Mouse (Mus musculus): Measurements from ENCODE around the gene Gm10964. TPM values are rescaled to one million over a fixed set of nuclear protein-coding genes. Genes with fewer than 3 reads are reported as not detected.

Gm10964 gene
- total and polyA plus RNA-seq, 2 experiments from 2014 or later: not detected

DNA sequence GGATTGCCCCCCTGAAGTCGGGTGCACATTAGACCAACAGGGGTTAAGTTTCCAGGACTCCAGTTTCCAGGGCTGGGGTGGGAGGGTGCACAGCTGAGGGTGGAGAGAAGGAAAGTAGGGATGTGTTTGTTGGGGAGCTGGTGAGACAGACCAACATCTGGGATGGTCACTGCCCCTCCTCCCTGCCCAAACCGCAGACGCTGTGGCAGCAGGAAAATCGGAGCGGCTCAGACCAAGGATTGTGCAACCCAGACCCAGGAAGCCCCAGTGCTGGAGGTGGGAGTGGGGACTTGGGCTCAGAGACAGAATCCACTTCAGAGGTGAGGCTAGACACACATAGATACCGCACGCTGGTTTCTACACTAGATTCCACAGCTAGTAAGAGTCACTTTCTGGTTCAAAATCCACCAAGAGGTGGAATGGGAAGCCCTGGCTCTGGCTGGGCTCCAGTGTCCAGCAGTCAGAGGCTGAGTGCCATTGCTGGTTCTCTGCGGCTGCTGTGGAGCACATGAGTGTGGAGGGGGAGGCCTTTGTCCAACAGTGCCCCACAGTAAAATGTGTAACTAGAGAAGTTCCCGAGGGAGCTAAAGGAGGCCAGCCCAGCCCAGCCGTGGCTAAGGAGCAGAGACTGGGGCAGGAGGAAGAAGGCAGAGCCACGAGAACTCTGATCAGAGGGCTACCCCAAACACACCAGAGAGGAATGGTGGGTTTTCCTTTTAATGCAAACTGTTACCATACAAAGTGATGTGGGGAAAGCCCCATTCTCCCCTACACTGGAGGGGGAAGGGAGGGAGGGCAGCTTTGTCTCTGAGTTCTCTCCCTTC lies 4.3 kb upstream of the Gm10964 start:
- no peaks in the 10 kb centered on the region for H3K27me3 ChIP-seq (ENCODE audit: insufficient read depth, low read length)
- peak; percentile 54 for DNase-seq (ENCODE audit: low spot score)
- H3K27ac ChIP-seq: peak overlapping the region; percentile 32; the same call in 1 of the 2 replicates
- H3K4me1 ChIP-seq (ENCODE audit: insufficient read depth, low read length): peaks cover 35% of the 10 kb centered on the region
- H3K9ac ChIP-seq (replicated peaks; ENCODE audit: low read length): no peak overlapping the region; the same call in 1 of the 2 replicates
- H3K36me3 ChIP-seq (ENCODE audit: insufficient read depth, low read length): no peaks in the 10 kb centered on the region
- H3K4me2 ChIP-seq (ENCODE audit: low read depth, low read length): peak overlapping the region; percentile 50; the same call in 1 of the 2 replicates
- H3K9me3 ChIP-seq (ENCODE audit: low read length): no peaks in the 10 kb centered on the region
- 0 out of 2 replicates have a peak, but pooled peaks have one; percentile 3 for ATAC-seq
- 20% methylated on average over 11 of the region's 11 CpGs for WGBS
- no peak for TF ChIP-seq CTCF (IDR thresholded peaks at IDR 0.05; ENCODE audit: low read depth)
- H3K4me3 ChIP-seq (ENCODE audit: low read length): no peak overlapping the region

DNA sequence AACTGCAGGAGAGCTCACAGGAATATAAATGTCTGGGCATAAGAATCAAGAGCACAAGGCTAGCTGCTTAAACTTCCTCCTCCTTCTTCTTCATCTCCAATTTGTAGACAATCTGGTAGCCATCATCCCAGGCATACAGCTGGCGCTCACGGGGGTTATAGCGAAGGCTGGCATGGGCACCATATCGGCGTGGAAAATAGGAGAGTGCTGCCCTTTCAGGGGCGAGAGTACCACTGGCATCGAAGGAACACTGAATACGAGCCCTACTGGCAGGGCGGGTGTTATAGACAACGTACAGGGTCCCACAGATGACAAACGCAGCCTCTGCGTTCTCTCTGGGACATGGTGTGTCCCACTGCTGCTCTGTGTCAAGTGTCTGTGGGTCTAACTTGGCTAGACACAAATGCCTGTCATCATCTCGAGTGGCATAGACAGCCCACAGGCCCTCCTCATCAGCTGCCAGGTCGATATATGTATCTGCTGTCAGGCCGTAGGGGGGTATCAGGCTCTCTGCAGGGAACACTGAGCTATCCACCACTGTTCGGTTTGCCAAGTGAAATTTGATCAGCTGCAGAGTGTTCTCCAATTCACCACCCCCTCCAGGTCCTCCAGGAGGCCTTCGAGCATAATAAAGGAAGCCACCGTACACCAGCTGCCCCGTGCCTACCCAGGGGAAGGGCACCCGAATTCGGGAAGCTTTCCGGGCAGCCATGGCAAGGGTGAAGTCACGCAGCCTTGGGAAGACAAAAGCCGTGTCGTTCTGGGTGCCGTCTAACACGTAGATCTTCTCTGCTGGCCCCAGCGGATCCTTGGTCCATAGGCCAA lies 3.2 kb upstream of the Gm10964 start:
- TF ChIP-seq CTCF (IDR thresholded peaks at IDR 0.05; ENCODE audit: low read depth): no peak
- no peak overlapping the region for H3K27ac ChIP-seq
- DNase-seq (ENCODE audit: low spot score): no peak
- H3K36me3 ChIP-seq (ENCODE audit: insufficient read depth, low read length): no peaks in the 10 kb centered on the region
- no peak for ATAC-seq
- H3K4me1 ChIP-seq (ENCODE audit: insufficient read depth, low read length): peaks cover 35% of the 10 kb centered on the region
- no peaks in the 10 kb centered on the region for H3K27me3 ChIP-seq (ENCODE audit: insufficient read depth, low read length)
- no peaks in the 10 kb centered on the region for H3K9me3 ChIP-seq (ENCODE audit: low read length)
- no peak overlapping the region for H3K4me2 ChIP-seq (ENCODE audit: low read depth, low read length)
- no peak overlapping the region for H3K4me3 ChIP-seq (ENCODE audit: low read length)
- H3K9ac ChIP-seq (replicated peaks; ENCODE audit: low read length): no peak overlapping the region
- 64% methylated on average over 28 of the region's 28 CpGs for WGBS

DNA sequence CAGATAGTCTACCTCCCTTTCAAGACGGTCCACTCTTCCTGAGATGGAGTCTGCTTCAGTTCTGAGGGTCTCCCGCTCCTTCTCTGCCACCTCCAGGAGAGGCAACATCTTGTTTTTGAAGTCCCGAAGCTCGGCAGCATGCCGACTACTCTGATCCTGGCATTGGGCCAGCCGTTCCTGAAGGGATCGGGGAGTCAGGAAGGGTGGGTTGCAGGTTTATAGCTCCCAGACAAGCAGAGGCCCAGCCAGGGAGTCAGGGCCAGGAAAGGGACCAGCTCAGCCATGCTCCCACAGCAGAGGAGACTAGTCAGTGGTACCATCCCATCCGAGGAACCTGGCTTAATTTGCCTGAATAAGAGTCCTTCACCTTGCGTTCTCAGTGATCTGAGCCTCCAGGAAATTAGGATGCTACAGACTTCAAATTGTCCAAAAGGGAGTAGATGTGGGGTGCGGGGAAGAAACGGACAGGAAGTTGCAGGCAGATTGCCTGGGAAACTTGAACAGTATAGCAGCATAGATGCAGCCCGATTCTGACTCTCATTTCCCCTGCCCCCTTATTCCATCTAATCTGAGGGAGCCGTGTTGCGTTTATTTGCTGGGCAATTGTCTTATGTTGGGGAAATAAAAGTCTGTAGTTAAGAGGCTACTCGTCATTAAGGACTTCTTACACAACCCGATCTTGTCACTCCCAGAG lies 2.0 kb upstream of the Gm10964 start:
- DNase-seq (ENCODE audit: low spot score): peak; percentile 40
- Histone ChIP-seq H3K4me1 (ENCODE audit: insufficient read depth, low read length) (peaks cover 35% of the 10 kb centered on the region), H3K27me3 (ENCODE audit: insufficient read depth, low read length) (no peaks in the 10 kb centered on the region), H3K9ac (replicated peaks; ENCODE audit: low read length) (0 out of 2 replicates have a peak overlapping the region, but pooled peaks have one; percentile 24), H3K27ac (peak overlapping the region; percentile 69; the same call in 1 of the 2 replicates), H3K4me3 (ENCODE audit: low read length) (peak overlapping the region; percentile 8), H3K9me3 (ENCODE audit: low read length) (no peaks in the 10 kb centered on the region), H3K4me2 (ENCODE audit: low read depth, low read length) (peak overlapping the region; percentile 48), H3K36me3 (ENCODE audit: insufficient read depth, low read length) (0 out of 2 replicates have a peak, but pooled peaks cover 4% of the 10 kb centered on the region)
- 39% methylated on average over 16 of the region's 16 CpGs for WGBS
- no peak for TF ChIP-seq CTCF (IDR thresholded peaks at IDR 0.05; ENCODE audit: low read depth)
- no peak for ATAC-seq

DNA sequence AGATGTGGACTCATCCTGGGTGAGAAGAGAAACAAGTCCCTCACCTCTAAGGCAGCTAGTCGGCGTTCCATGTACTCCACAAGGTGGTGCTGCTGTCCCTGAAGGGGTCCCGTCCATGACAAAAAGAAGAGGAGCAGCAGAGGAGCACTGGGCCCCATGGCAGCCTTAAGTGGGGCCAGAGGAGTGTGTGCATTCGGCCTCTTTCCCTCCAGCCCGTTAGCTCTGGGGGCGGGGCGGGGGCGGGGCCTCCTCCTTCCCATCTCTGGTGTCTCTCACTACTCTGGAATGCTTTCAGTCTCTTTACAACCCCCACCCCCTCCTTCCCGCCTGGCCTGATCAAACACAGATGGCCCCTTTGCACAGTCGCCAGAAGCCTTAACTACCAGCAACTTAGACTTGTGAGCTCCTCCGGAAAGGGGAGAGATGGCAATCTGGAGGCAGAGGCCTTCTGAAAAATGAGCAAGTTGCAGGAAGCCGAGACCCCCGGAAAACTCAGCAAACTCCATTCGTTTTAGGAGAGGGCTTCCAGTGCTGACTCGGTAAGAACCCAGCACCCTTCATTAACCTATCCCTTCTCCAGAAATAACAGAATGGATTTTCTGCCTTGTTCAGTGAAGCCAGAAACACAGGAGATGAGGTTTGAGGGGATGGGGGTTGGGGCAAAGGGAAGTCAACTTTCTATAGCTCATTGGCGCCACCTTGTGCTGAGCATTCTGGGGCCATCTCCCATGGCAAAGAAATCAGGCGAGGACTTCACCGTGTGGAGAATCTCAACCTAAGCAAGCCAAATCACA lies 1.2 kb upstream of the Gm10964 start, which contains the start of gene Olfml3:
TSS of gene Olfml3 (minus strand) at position 224 of the 794 bp plus-strand sequence.
- peak; percentile 91 for TF ChIP-seq CTCF (IDR thresholded peaks at IDR 0.05; ENCODE audit: low read depth)
- DNase-seq (ENCODE audit: low spot score) (peak; percentile 95), ATAC-seq (peak; percentile 64)
- peak within 1 kb of the TSS; percentile 8 for H3K4me3 ChIP-seq (ENCODE audit: low read length)
- H3K9ac ChIP-seq (replicated peaks; ENCODE audit: low read length): 0 out of 2 replicates have a peak within 1 kb of the TSS, but pooled peaks have one; percentile 24
- H3K9me3 ChIP-seq (ENCODE audit: low read length): no peaks in the 10 kb centered on the region
- no peaks in the 10 kb centered on the region for H3K27me3 ChIP-seq (ENCODE audit: insufficient read depth, low read length)
- peak within 1 kb of the TSS; percentile 69 for H3K27ac ChIP-seq
- 0 out of 2 replicates have a peak, but pooled peaks cover 5% of the 10 kb centered on the region for H3K36me3 ChIP-seq (ENCODE audit: insufficient read depth, low read length)
- peak within 1 kb of the TSS; percentile 48 for H3K4me2 ChIP-seq (ENCODE audit: low read depth, low read length)
- WGBS: under 1% methylated on average over 18 of the region's 18 CpGs
- H3K4me1 ChIP-seq (ENCODE audit: insufficient read depth, low read length): peaks cover 35% of the 10 kb centered on the region

DNA sequence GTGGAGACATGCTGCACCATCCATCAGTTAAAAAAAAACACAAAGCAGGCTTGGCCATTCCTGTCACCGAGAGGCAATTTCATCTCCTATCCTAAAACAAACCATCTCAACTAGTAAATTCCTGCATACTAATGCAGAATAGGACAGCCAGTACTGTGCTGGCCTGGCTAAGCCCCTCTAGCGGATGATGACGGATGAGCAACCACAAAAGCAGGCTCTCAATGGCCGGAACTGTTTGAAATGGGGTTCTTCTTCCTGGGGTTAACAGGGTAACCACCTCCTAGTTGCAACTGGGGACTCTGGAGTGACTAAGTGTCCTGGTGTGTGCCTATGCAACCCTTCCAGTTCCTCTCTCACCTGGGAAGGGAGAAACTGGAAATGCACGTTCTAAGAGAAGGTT lies 1.2 kb downstream of the Gm10964 start:
- no peak overlapping the region for H3K9ac ChIP-seq (replicated peaks; ENCODE audit: low read length)
- H3K9me3 ChIP-seq (ENCODE audit: low read length): no peaks in the 10 kb centered on the region
- no peak overlapping the region for H3K4me2 ChIP-seq (ENCODE audit: low read depth, low read length)
- peaks cover 22% of the 10 kb centered on the region for H3K36me3 ChIP-seq (ENCODE audit: insufficient read depth, low read length)
- peak; percentile 55; the same call in 1 of the 2 replicates for TF ChIP-seq CTCF (IDR thresholded peaks at IDR 0.05; ENCODE audit: low read depth)
- H3K4me1 ChIP-seq (ENCODE audit: insufficient read depth, low read length): peaks cover 12% of the 10 kb centered on the region; the same call in 1 of the 2 replicates
- peak; percentile 30 for DNase-seq (ENCODE audit: low spot score)
- ATAC-seq: no peak
- no peaks in the 10 kb centered on the region for H3K27me3 ChIP-seq (ENCODE audit: insufficient read depth, low read length)
- no peak overlapping the region for H3K27ac ChIP-seq
- H3K4me3 ChIP-seq (ENCODE audit: low read length): no peak overlapping the region
- 22% methylated on average over 5 of the region's 5 CpGs for WGBS
